In the genomic region with DNA sequence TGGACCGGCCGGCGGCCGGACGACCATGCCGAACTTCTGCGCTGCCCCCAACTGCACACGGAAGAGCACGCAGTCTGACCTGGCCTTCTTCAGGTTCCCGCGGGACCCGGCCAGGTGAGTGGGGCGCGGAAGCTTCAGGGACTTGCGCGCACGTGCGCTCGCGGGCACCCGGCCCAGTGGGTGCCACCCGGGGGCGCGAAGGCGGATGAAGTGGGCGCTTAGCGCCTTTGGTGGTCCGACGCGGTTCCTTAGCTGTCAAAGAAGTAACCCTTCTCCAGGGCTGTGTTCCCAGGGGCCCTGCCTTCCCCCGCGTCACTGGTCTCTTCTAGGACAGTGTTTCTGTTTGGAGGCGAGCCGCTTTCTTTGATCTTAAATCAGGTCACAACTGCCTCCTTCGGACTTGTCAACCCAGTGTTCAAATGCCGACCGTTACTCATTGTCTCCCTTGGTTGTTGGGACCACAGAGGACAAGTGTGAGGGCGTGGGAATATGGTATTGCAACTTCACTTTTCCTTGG, we compare ENCODE assay signal across 8 mouse cellular contexts. TPM values are rescaled to one million over a fixed set of nuclear protein-coding genes. Genes with fewer than 3 reads are reported as not detected.
DNase-seq lines count a peak whose midpoint lies in the region; ATAC-seq and TF ChIP-seq lines count a peak whose summit lies in the region.

No protein-coding gene starts in this region.

- peak; percentile 56 for ATAC-seq in hindbrain, embryonic 12.5 days (ENCODE audit: low FRiP score)
- no peak for ATAC-seq in liver, embryonic 13.5 days (ENCODE audit: low read depth)
- ATAC-seq in neural tube, embryonic 14.5 days (ENCODE audit: low read depth), result no peak

- no peak for TF ChIP-seq CTCF in embryonic fibroblast, embryonic 13.5 days (IDR thresholded peaks at IDR 0.05; ENCODE audit: borderline replicate concordance, insufficient read depth, low read length)

- peak overlapping the region; percentile 100 for H3K4me3 ChIP-seq in embryonic fibroblast, embryonic 13.5 days (ENCODE audit: insufficient read depth, low read length)
- peak overlapping the region; percentile 96 for H3K4me3 ChIP-seq in hindbrain, embryonic 12.5 days
- H3K4me3 ChIP-seq in liver, embryonic 13.5 days (replicated peaks), result peak overlapping the region; percentile 90
- peak overlapping the region; percentile 98 for H3K4me3 ChIP-seq in neural tube, embryonic 14.5 days (ENCODE audit: low read depth, low read length)

- H3K9me3 ChIP-seq in hindbrain, embryonic 12.5 days (replicated peaks), result no peaks in the 10 kb centered on the region
- no peaks in the 10 kb centered on the region for H3K9me3 ChIP-seq in liver, embryonic 13.5 days (replicated peaks)
- H3K9me3 ChIP-seq in neural tube, embryonic 14.5 days (ENCODE audit: control insufficient read depth, low read length), result no peaks in the 10 kb centered on the region

- no peaks in the 10 kb centered on the region for H3K36me3 ChIP-seq in hindbrain, embryonic 12.5 days
- H3K36me3 ChIP-seq in liver, embryonic 13.5 days, result no peaks in the 10 kb centered on the region
- no peaks in the 10 kb centered on the region for H3K36me3 ChIP-seq in neural tube, embryonic 14.5 days (ENCODE audit: control insufficient read depth, insufficient read depth, low read length)

- H3K4me2 ChIP-seq in hindbrain, embryonic 12.5 days (replicated peaks), result peak overlapping the region; percentile 77
- peak overlapping the region; percentile 93 for H3K4me2 ChIP-seq in liver, embryonic 13.5 days
- H3K4me2 ChIP-seq in neural tube, embryonic 14.5 days (ENCODE audit: low read depth, low read length), result peak overlapping the region; percentile 60

- no peak; the same call in 1 of the 2 replicates for TF ChIP-seq POLR2A in embryonic fibroblast, embryonic 13.5 days (IDR thresholded peaks at IDR 0.05; ENCODE audit: low read depth, low read length)

- DNase-seq in left cerebral cortex, adult 18-20 months (ENCODE audit: low spot score in 2 of 2), result peak; percentile 11 to 22
- no peak for DNase-seq in left cerebral cortex, adult 11 months (ENCODE audit: low spot score)
- DNase-seq in adrenal gland, postnatal 36 days, result peak; percentile 48 to 52
- peak; percentile 28 for DNase-seq in liver, embryonic 13.5 days
- peak; percentile 56 to 74 for DNase-seq in thymus, postnatal 36 days

- peak overlapping the region; percentile 96 for H3K9ac ChIP-seq in hindbrain, embryonic 12.5 days
- peak overlapping the region; percentile 96 for H3K9ac ChIP-seq in liver, embryonic 13.5 days
- H3K9ac ChIP-seq in neural tube, embryonic 14.5 days (replicated peaks; ENCODE audit: low read depth, low read length), result peak overlapping the region; percentile 89

- H3K4me1 ChIP-seq in embryonic fibroblast, embryonic 13.5 days (ENCODE audit: control insufficient read depth, insufficient read depth, low read length), result peaks cover 6% of the 10 kb centered on the region
- H3K4me1 ChIP-seq in hindbrain, embryonic 12.5 days, result peaks cover 29% of the 10 kb centered on the region
- peaks cover 35% of the 10 kb centered on the region for H3K4me1 ChIP-seq in liver, embryonic 13.5 days (replicated peaks)
- peaks cover 15% of the 10 kb centered on the region for H3K4me1 ChIP-seq in neural tube, embryonic 14.5 days (ENCODE audit: control insufficient read depth, insufficient read depth, low read length)

- no peak overlapping the region for H3K27ac ChIP-seq in embryonic fibroblast, embryonic 13.5 days (ENCODE audit: insufficient read depth, low read length)
- peak overlapping the region; percentile 90 for H3K27ac ChIP-seq in hindbrain, embryonic 12.5 days
- H3K27ac ChIP-seq in liver, embryonic 13.5 days, result peak overlapping the region; percentile 85
- H3K27ac ChIP-seq in neural tube, embryonic 14.5 days (ENCODE audit: low read depth, low read length), result peak overlapping the region; percentile 77

- H3K27me3 ChIP-seq in hindbrain, embryonic 12.5 days, result no peaks in the 10 kb centered on the region
- no peaks in the 10 kb centered on the region for H3K27me3 ChIP-seq in liver, embryonic 13.5 days
- H3K27me3 ChIP-seq in neural tube, embryonic 14.5 days (ENCODE audit: control insufficient read depth, insufficient read depth, low read length), result no peaks in the 10 kb centered on the region

- WGBS in hindbrain, embryonic 12.5 days, result under 1% methylated on average over 33 of the region's 38 CpGs
- WGBS in liver, embryonic 13.5 days (ENCODE audit: insufficient replicate concordance), result 0% methylated on average over 38 of the region's 38 CpGs
- WGBS in neural tube, embryonic 14.5 days, result 1% methylated on average over 33 of the region's 38 CpGs

RNA-seq across cellular contexts. Expression of a gene that starts 0.5 kb away (rescaled TPM):
- 10 to 100 TPM; 62.3 to 63.1 TPM for total RNA-seq in left cerebral cortex, adult 18-20 months (2021)
- 10 to 100 TPM; 67.2 to 72.9 TPM for total RNA-seq in adrenal gland, postnatal 36 days (2021)
- 64.4 and 78.2 TPM in 2 replicates for polyA plus RNA-seq in embryonic fibroblast, embryonic 13.5 days (2011; ENCODE audit: insufficient read length, low read depth, missing spikeins)
- polyA plus RNA-seq in hindbrain, embryonic 12.5 days (2016; fragmentation: Nextera tagmentation; extraction: Ambion mirVana), result 73.1 and 78.2 TPM in 2 replicates
- 15.7 and 17.7 TPM in 2 replicates for polyA plus RNA-seq in liver, embryonic 13.5 days (2015; fragmentation: Nextera tagmentation; extraction: Ambion mirVana)
- polyA plus RNA-seq in neural tube, embryonic 14.5 days (2014; fragmentation: Nextera tagmentation; extraction: Ambion mirVana), result 54.5 and 63.8 TPM in 2 replicates

RNA-seq across cellular contexts. Expression of a gene that starts 46.8 kb away (rescaled TPM):
- 10 to 100 TPM; 62.8 to 64.8 TPM for total RNA-seq in left cerebral cortex, adult 18-20 months (2021)
- total RNA-seq in adrenal gland, postnatal 36 days (2021), result 10 to 100 TPM; 31.3 to 36.4 TPM
- 46.9 and 58.6 TPM in 2 replicates for polyA plus RNA-seq in embryonic fibroblast, embryonic 13.5 days (2011; ENCODE audit: insufficient read length, low read depth, missing spikeins)
- polyA plus RNA-seq in hindbrain, embryonic 12.5 days (2016; fragmentation: Nextera tagmentation; extraction: Ambion mirVana), result 41.9 and 45.0 TPM in 2 replicates
- 4.6 and 8.4 TPM in 2 replicates for polyA plus RNA-seq in liver, embryonic 13.5 days (2015; fragmentation: Nextera tagmentation; extraction: Ambion mirVana)
- polyA plus RNA-seq in neural tube, embryonic 14.5 days (2014; fragmentation: Nextera tagmentation; extraction: Ambion mirVana), result 49.8 and 50.5 TPM in 2 replicates
